Mouse (Mus musculus): ENCODE measurements around the gene Pcx. TPM values are rescaled to one million over a fixed set of nuclear protein-coding genes. Genes with fewer than 3 reads are reported as not detected.

Gene Pcx
- polyA plus RNA-seq, 1 experiment from 2014 or later = 24.0 TPM

- peaks cover 6% of the 10 kb centered on the region; the same call in 1 of the 2 replicates for H3K4me1 ChIP-seq (ENCODE audit: control insufficient read depth, insufficient read depth, low read length)
- H3K4me3 ChIP-seq (replicated peaks; ENCODE audit: low read length) = no peak overlapping the region
- H3K27ac ChIP-seq (ENCODE audit: low read length) = peak overlapping the region; percentile 85
- no peaks in the 10 kb centered on the region for H3K27me3 ChIP-seq (ENCODE audit: control insufficient read depth, insufficient read depth, low read length)
- no peak overlapping the region for H3K9ac ChIP-seq (ENCODE audit: low read length)
- H3K4me2 ChIP-seq (ENCODE audit: low read depth, low read length) = no peak overlapping the region
- WGBS = 57% methylated on average over 3 of the region's 3 CpGs
- no peak for ATAC-seq (ENCODE audit: insufficient read depth, low FRiP score)
- no peaks in the 10 kb centered on the region for H3K36me3 ChIP-seq (ENCODE audit: control insufficient read depth, insufficient read depth, low read length)
- no peaks in the 10 kb centered on the region for H3K9me3 ChIP-seq (replicated peaks; ENCODE audit: control insufficient read depth, low read length)
Observed at GRCm38 (mm10) chr19:4507746-4508145, 2.5 kb upstream of the Pcx start.

- Histone ChIP-seq H3K9me3 (replicated peaks; ENCODE audit: control insufficient read depth, low read length) (no peaks in the 10 kb centered on the region), H3K4me3 (replicated peaks; ENCODE audit: low read length) (peak overlapping the region; percentile 82), H3K9ac (ENCODE audit: low read length) (peak overlapping the region; percentile 73), H3K4me2 (ENCODE audit: low read depth, low read length) (peak overlapping the region; percentile 82), H3K4me1 (ENCODE audit: control insufficient read depth, insufficient read depth, low read length) (peaks cover 16% of the 10 kb centered on the region), H3K27ac (ENCODE audit: low read length) (no peak overlapping the region), H3K36me3 (ENCODE audit: control insufficient read depth, insufficient read depth, low read length) (no peaks in the 10 kb centered on the region), H3K27me3 (ENCODE audit: control insufficient read depth, insufficient read depth, low read length) (no peaks in the 10 kb centered on the region)
- ATAC-seq (ENCODE audit: insufficient read depth, low FRiP score) = no peak
- WGBS = 8% methylated on average over 13 of the region's 13 CpGs
Observed at GRCm38 (mm10) chr19:4511116-4511841, 1.0 kb downstream of the Pcx start.

GRCm38 (mm10) chr19:4513236-4513858 is 3.1 kb downstream of the Pcx start:
- no peaks in the 10 kb centered on the region for H3K36me3 ChIP-seq (ENCODE audit: control insufficient read depth, insufficient read depth, low read length)
- no peak for ATAC-seq (ENCODE audit: insufficient read depth, low FRiP score)
- no peak overlapping the region for H3K27ac ChIP-seq (ENCODE audit: low read length)
- 70% methylated on average over 4 of the region's 4 CpGs for WGBS
- H3K9me3 ChIP-seq (replicated peaks; ENCODE audit: control insufficient read depth, low read length) = no peaks in the 10 kb centered on the region
- no peak overlapping the region for H3K4me2 ChIP-seq (ENCODE audit: low read depth, low read length)
- H3K4me1 ChIP-seq (ENCODE audit: control insufficient read depth, insufficient read depth, low read length) = peaks cover 16% of the 10 kb centered on the region
- no peak overlapping the region for H3K4me3 ChIP-seq (replicated peaks; ENCODE audit: low read length)
- H3K9ac ChIP-seq (ENCODE audit: low read length) = no peak overlapping the region
- H3K27me3 ChIP-seq (ENCODE audit: control insufficient read depth, insufficient read depth, low read length) = no peaks in the 10 kb centered on the region

- Histone ChIP-seq H3K4me1 (ENCODE audit: control insufficient read depth, insufficient read depth, low read length) (peaks cover 14% of the 10 kb centered on the region), H3K9ac (ENCODE audit: low read length) (no peak overlapping the region), H3K36me3 (ENCODE audit: control insufficient read depth, insufficient read depth, low read length) (no peaks in the 10 kb centered on the region), H3K4me3 (replicated peaks; ENCODE audit: low read length) (no peak overlapping the region), H3K9me3 (replicated peaks; ENCODE audit: control insufficient read depth, low read length) (no peaks in the 10 kb centered on the region), H3K4me2 (ENCODE audit: low read depth, low read length) (no peak overlapping the region), H3K27ac (ENCODE audit: low read length) (no peak overlapping the region), H3K27me3 (ENCODE audit: control insufficient read depth, insufficient read depth, low read length) (no peaks in the 10 kb centered on the region)
- no peak for ATAC-seq (ENCODE audit: insufficient read depth, low FRiP score)
- 43% methylated on average over 2 of the region's 2 CpGs for WGBS
Observed at GRCm38 (mm10) chr19:4515746-4516145, 5.5 kb downstream of the Pcx start.

GRCm38 (mm10) chr19:4516288-4516687 is 6.0 kb downstream of the Pcx start:
- Histone ChIP-seq H3K27ac (ENCODE audit: low read length) (no peak overlapping the region), H3K9me3 (replicated peaks; ENCODE audit: control insufficient read depth, low read length) (no peaks in the 10 kb centered on the region), H3K36me3 (ENCODE audit: control insufficient read depth, insufficient read depth, low read length) (no peaks in the 10 kb centered on the region), H3K27me3 (ENCODE audit: control insufficient read depth, insufficient read depth, low read length) (no peaks in the 10 kb centered on the region), H3K4me3 (replicated peaks; ENCODE audit: low read length) (no peak overlapping the region), H3K9ac (ENCODE audit: low read length) (no peak overlapping the region), H3K4me2 (ENCODE audit: low read depth, low read length) (no peak overlapping the region), H3K4me1 (ENCODE audit: control insufficient read depth, insufficient read depth, low read length) (peaks cover 9% of the 10 kb centered on the region)
- no peak for ATAC-seq (ENCODE audit: insufficient read depth, low FRiP score)
- whole genome bisulfite sequencing = 53% methylated on average over 2 of the region's 2 CpGs

GRCm38 (mm10) chr19:4517483-4517882 is 7.2 kb downstream of the Pcx start:
- no peak overlapping the region for H3K4me3 ChIP-seq (replicated peaks; ENCODE audit: low read length)
- no peak for ATAC-seq (ENCODE audit: insufficient read depth, low FRiP score)
- no peak overlapping the region for H3K27ac ChIP-seq (ENCODE audit: low read length)
- no peaks in the 10 kb centered on the region for H3K9me3 ChIP-seq (replicated peaks; ENCODE audit: control insufficient read depth, low read length)
- no peaks in the 10 kb centered on the region for H3K27me3 ChIP-seq (ENCODE audit: control insufficient read depth, insufficient read depth, low read length)
- WGBS = 90% methylated on average over 1 of the region's 1 CpGs
- H3K4me1 ChIP-seq (ENCODE audit: control insufficient read depth, insufficient read depth, low read length) = peaks cover 9% of the 10 kb centered on the region
- H3K4me2 ChIP-seq (ENCODE audit: low read depth, low read length) = no peak overlapping the region
- H3K36me3 ChIP-seq (ENCODE audit: control insufficient read depth, insufficient read depth, low read length) = no peaks in the 10 kb centered on the region
- no peak overlapping the region for H3K9ac ChIP-seq (ENCODE audit: low read length)

- 77% methylated on average over 3 of the region's 3 CpGs for WGBS
- no peaks in the 10 kb centered on the region for H3K36me3 ChIP-seq (ENCODE audit: control insufficient read depth, insufficient read depth, low read length)
- no peaks in the 10 kb centered on the region for H3K9me3 ChIP-seq (replicated peaks; ENCODE audit: control insufficient read depth, low read length)
- no peak for ATAC-seq (ENCODE audit: insufficient read depth, low FRiP score)
- no peaks in the 10 kb centered on the region for H3K27me3 ChIP-seq (ENCODE audit: control insufficient read depth, insufficient read depth, low read length)
- no peak overlapping the region for H3K4me2 ChIP-seq (ENCODE audit: low read depth, low read length)
- no peak overlapping the region for H3K9ac ChIP-seq (ENCODE audit: low read length)
- H3K4me3 ChIP-seq (replicated peaks; ENCODE audit: low read length) = no peak overlapping the region
- H3K4me1 ChIP-seq (ENCODE audit: control insufficient read depth, insufficient read depth, low read length) = no peaks in the 10 kb centered on the region
- H3K27ac ChIP-seq (ENCODE audit: low read length) = no peak overlapping the region
Observed at GRCm38 (mm10) chr19:4521426-4522050, 11.3 kb downstream of the Pcx start.

GRCm38 (mm10) chr19:4534646-4535045 is 24.4 kb downstream of the Pcx start:
- Histone ChIP-seq H3K27me3 (ENCODE audit: control insufficient read depth, insufficient read depth, low read length) (no peaks in the 10 kb centered on the region), H3K4me1 (ENCODE audit: control insufficient read depth, insufficient read depth, low read length) (no peaks in the 10 kb centered on the region), H3K9ac (ENCODE audit: low read length) (no peak overlapping the region), H3K27ac (ENCODE audit: low read length) (no peak overlapping the region), H3K4me2 (ENCODE audit: low read depth, low read length) (no peak overlapping the region), H3K9me3 (replicated peaks; ENCODE audit: control insufficient read depth, low read length) (no peaks in the 10 kb centered on the region), H3K4me3 (replicated peaks; ENCODE audit: low read length) (no peak overlapping the region), H3K36me3 (ENCODE audit: control insufficient read depth, insufficient read depth, low read length) (no peaks in the 10 kb centered on the region)
- ATAC-seq (ENCODE audit: insufficient read depth, low FRiP score) = no peak
- WGBS = 88% methylated on average over 2 of the region's 2 CpGs

- no peak overlapping the region for H3K4me2 ChIP-seq (ENCODE audit: low read depth, low read length)
- no peaks in the 10 kb centered on the region for H3K36me3 ChIP-seq (ENCODE audit: control insufficient read depth, insufficient read depth, low read length)
- H3K9ac ChIP-seq (ENCODE audit: low read length) = no peak overlapping the region
- no peak overlapping the region for H3K27ac ChIP-seq (ENCODE audit: low read length)
- no peak overlapping the region for H3K4me3 ChIP-seq (replicated peaks; ENCODE audit: low read length)
- no peak for ATAC-seq (ENCODE audit: insufficient read depth, low FRiP score)
- no peaks in the 10 kb centered on the region for H3K27me3 ChIP-seq (ENCODE audit: control insufficient read depth, insufficient read depth, low read length)
- H3K9me3 ChIP-seq (replicated peaks; ENCODE audit: control insufficient read depth, low read length) = no peaks in the 10 kb centered on the region
- no peaks in the 10 kb centered on the region for H3K4me1 ChIP-seq (ENCODE audit: control insufficient read depth, insufficient read depth, low read length)
Observed at GRCm38 (mm10) chr19:4535922-4536321, 25.6 kb downstream of the Pcx start.
